Mouse (Mus musculus) T-helper 17 cell (primary cell): ENCODE data around the gene Rasl11b.

Experiments used
- in situ Hi-C, 2 experiments: fragments of 300-600 bp; cut with MboI, MseI; formaldehyde crosslinking; loops; 1 replicate in 1 of 2; 2 replicates in 1 of 2; pipeline ENCODE4 v1.15.1; 2025; ENCODE audit warnings: high pct_unique_total_duplicates in 2 of 2

Gene Rasl11b

GRCm38 (mm10) chr5:74209640-74210039 lies 14.6 kb downstream of the Rasl11b start:
- in situ Hi-C loops: no loop called here

GRCm38 (mm10) chr5:74211346-74211745 lies 16.3 kb downstream of the Rasl11b start:
- in situ Hi-C loops: no loop called here

- in situ Hi-C loops: no loop called here
Observed at GRCm38 (mm10) chr5:74214501-74215110, 19.5 kb downstream of the Rasl11b start.

- in situ Hi-C loops: no loop called here
Observed at GRCm38 (mm10) chr5:74215125-74215524, 20.0 kb downstream of the Rasl11b start.

- in situ Hi-C loops: no loop called here
Observed at GRCm38 (mm10) chr5:74218524-74218923, 23.4 kb downstream of the Rasl11b start.

GRCm38 (mm10) chr5:74222626-74223025 lies 27.5 kb downstream of the Rasl11b start:
- in situ Hi-C loops: loop anchor here in 1 of 2 experiments (10.0 kb wide), 1 partner anchor 1982 kb away; no protein-coding TSS in a partner anchor

- in situ Hi-C loops: loop anchor here in 1 of 2 experiments (10.0 kb wide), 1 partner anchor 1980 kb away; no protein-coding TSS in a partner anchor
Observed at GRCm38 (mm10) chr5:74224480-74224879, 29.4 kb downstream of the Rasl11b start.

- in situ Hi-C loops: loop anchor here in 1 of 2 experiments (10.0 kb wide), 1 partner anchor 1979 kb away; no protein-coding TSS in a partner anchor
Observed at GRCm38 (mm10) chr5:74226183-74226582, 31.1 kb downstream of the Rasl11b start.

- in situ Hi-C loops: loop anchor here in 1 of 2 experiments (10.0 kb wide), 1 partner anchor 1977 kb away; no protein-coding TSS in a partner anchor
Observed at GRCm38 (mm10) chr5:74227352-74227751, 32.3 kb downstream of the Rasl11b start.

GRCm38 (mm10) chr5:74228938-74229337 lies 33.9 kb downstream of the Rasl11b start:
- in situ Hi-C loops: loop anchor here in 1 of 2 experiments (10.0 kb wide), 1 partner anchor 1976 kb away; no protein-coding TSS in a partner anchor

- in situ Hi-C loops: loop anchor here in 1 of 2 experiments (10.0 kb wide), 1 partner anchor 1975 kb away; no protein-coding TSS in a partner anchor
Observed at GRCm38 (mm10) chr5:74229775-74230413, 34.8 kb downstream of the Rasl11b start.

- in situ Hi-C loops: no loop called here
Observed at GRCm38 (mm10) chr5:74230525-74230924, 35.4 kb downstream of the Rasl11b start.

- in situ Hi-C loops: no loop called here
Observed at GRCm38 (mm10) chr5:74233808-74234207, 38.7 kb downstream of the Rasl11b start.

- in situ Hi-C loops: no loop called here
Observed at GRCm38 (mm10) chr5:74239369-74239768, 44.3 kb downstream of the Rasl11b start.

GRCm38 (mm10) chr5:74240298-74240697 lies 45.2 kb downstream of the Rasl11b start:
- in situ Hi-C loops: no loop called here

GRCm38 (mm10) chr5:74240926-74241680 lies 46.0 kb downstream of the Rasl11b start:
- in situ Hi-C loops: no loop called here

GRCm38 (mm10) chr5:74242654-74243053 lies 47.6 kb downstream of the Rasl11b start:
- in situ Hi-C loops: no loop called here

GRCm38 (mm10) chr5:74244406-74245019 lies 49.4 kb downstream of the Rasl11b start:
- in situ Hi-C loops: no loop called here

GRCm38 (mm10) chr5:74245641-74246145 lies 50.6 kb downstream of the Rasl11b start:
- in situ Hi-C loops: no loop called here

GRCm38 (mm10) chr5:74246453-74246852 lies 51.4 kb downstream of the Rasl11b start:
- in situ Hi-C loops: no loop called here

- in situ Hi-C loops: no loop called here
Observed at GRCm38 (mm10) chr5:74246971-74247370, 51.9 kb downstream of the Rasl11b start.
